Mouse (Mus musculus) MN1 (cell line): Measurements from ENCODE around the gene Gnaz.

Experiments used
- DNase-seq: peaks from one replicate; pipeline ENCODE4 v3.0.0-alpha.2; 2016; ENCODE audit warnings: low spot score

Gene Gnaz

DNA sequence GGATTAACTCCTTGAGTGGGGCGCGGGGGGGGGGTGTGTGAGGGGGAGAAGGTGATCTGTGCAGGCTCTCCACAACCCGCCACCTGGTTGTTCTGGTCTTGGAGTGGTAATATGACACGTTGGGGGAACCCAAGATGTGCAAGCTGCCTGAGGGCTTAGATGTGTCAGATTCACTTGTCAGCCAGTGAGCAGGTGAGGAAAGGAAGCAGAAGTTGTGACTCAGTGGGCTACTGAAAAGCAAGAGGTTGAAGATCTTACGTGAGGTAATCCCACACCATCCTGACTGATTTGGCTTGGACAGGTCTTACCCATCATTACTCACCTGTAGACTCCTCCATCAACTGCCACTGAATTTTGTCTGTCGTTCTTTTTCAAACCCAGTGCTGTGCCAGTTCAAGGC, 95.6 kb downstream of the Gnaz start:
- DNase-seq: no peak

DNA sequence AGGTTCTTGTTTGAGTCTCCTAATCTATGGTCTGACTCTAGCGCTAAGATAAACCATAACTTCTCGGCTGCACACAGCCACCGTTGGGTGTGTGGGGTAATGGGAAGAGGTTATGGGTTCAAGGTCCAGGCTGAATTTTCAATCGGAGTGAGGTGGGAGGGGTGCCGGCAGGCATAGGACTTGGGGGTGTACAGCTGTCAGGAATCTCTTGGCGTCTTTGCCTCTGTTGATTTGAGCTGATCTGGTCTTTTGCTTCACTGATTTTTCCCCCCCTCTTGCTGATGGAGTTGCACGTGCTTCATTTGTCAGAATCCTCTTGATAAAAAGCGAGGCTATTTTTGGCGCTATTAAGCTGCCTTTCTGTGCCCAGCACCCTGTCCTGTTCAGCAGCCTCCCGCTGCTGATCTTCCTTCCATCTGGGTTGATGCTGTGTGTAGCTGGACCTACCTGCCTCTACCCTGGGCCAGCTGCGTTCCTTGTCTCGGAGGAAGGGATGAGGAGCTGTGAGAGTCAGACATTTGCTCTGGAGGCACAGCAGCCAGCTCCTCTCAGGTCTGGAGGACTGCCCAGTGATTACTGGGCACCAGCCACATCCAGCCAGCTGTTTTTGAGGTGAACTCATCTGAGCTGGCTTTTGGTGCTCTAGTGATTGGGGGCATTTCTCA, 96.5 kb downstream of the Gnaz start:
- peak; percentile 60 for DNase-seq

DNA sequence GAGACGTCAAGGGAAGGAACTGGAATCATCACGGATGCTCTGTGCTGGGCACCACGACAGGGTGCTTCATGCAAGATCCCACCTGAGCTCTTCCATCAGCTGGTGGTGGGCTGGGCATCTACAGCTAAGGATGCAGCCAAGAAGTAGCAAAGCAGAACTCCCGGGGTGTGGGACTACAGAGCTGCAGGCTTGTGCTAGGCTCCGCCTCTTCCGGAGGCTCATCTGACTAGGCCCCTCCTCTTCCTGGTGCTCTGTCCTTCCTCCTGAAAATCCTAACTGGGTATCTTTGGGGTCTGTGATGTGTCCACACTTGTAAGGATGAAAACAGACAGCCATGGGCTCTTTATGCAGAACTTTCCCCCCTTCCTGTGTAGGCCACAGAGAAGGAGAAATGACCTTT, 98.7 kb downstream of the Gnaz start:
- no peak for DNase-seq
